In genomic region chr12:108312432-108312851, GRCm38 (mm10) we compare ENCODE assay signal across 17 mouse cellular contexts. TPM values are rescaled to one million over a fixed set of nuclear protein-coding genes. Genes with fewer than 3 reads are reported as not detected.
DNase-seq lines count a peak whose midpoint lies in the region; ATAC-seq and TF ChIP-seq lines count a peak whose summit lies in the region.
"Had no signal": no experiment of that assay in that cellular context is flagged by ENCODE, and none has a peak within 500 bp of the region (broad histone marks: within the 10 kb centered on the region; RNA-seq: fewer than 3 reads in every experiment).

No protein-coding gene starts in this region.

- H3K9ac ChIP-seq in heart, embryonic 11.5 days (ENCODE audit: low read depth, low read length): no peak overlapping the region
- H3K9ac ChIP-seq in midbrain, embryonic 12.5 days (replicated peaks): no peak overlapping the region
- H3K9ac ChIP-seq in midbrain, embryonic 14.5 days (replicated peaks; ENCODE audit: low read length): no peak overlapping the region
- H3K9ac ChIP-seq: neural tube, embryonic 13.5 days had no signal

- H3K4me2 ChIP-seq in heart, embryonic 11.5 days: no peak overlapping the region
- no peak overlapping the region for H3K4me2 ChIP-seq in midbrain, embryonic 12.5 days (replicated peaks)
- no peak overlapping the region for H3K4me2 ChIP-seq in midbrain, embryonic 14.5 days (ENCODE audit: low read length)
- H3K4me2 ChIP-seq: neural tube, embryonic 13.5 days had no signal

- no peak for ATAC-seq in heart, embryonic 11.5 days (replicated peaks; ENCODE audit: insufficient number of reproducible peaks, low FRiP score, low TSS enrichment)
- ATAC-seq in midbrain, embryonic 12.5 days (ENCODE audit: low FRiP score, low read depth): no peak
- no peak for ATAC-seq in midbrain, embryonic 14.5 days (ENCODE audit: low FRiP score, low TSS enrichment)
- ATAC-seq: activated CD4-positive, CD25-positive, alpha-beta regulatory T cell, adult 4 months had no signal

- no peaks in the 10 kb centered on the region for H3K36me3 ChIP-seq in heart, embryonic 11.5 days (ENCODE audit: control insufficient read depth, insufficient read depth, low read length)
- no peaks in the 10 kb centered on the region for H3K36me3 ChIP-seq in midbrain, embryonic 12.5 days
- no peaks in the 10 kb centered on the region for H3K36me3 ChIP-seq in midbrain, embryonic 14.5 days (ENCODE audit: control insufficient read depth, insufficient read depth, low read length)
- H3K36me3 ChIP-seq: limb, embryonic 10.5 days; neural tube, embryonic 13.5 days had no signal

- TF ChIP-seq CTCF in left cerebral cortex, adult 2 months (IDR thresholded peaks at IDR 0.05): no peak

- H3K4me3 ChIP-seq in heart, embryonic 11.5 days (ENCODE audit: low read depth, low read length): no peak overlapping the region
- H3K4me3 ChIP-seq in midbrain, embryonic 12.5 days: no peak overlapping the region
- H3K4me3 ChIP-seq in midbrain, embryonic 14.5 days (replicated peaks; ENCODE audit: low read depth, low read length): no peak overlapping the region
- H3K4me3 ChIP-seq in left cerebral cortex, adult 2 months: no peak overlapping the region
- H3K4me3 ChIP-seq: heart, adult 2 months; limb, embryonic 10.5 days; megakaryocyte, embryonic 14.5 days; neural tube, embryonic 13.5 days had no signal

- 44% methylated on average over 6 of the region's 6 CpGs for WGBS in heart, embryonic 11.5 days (ENCODE audit: insufficient replicate concordance)
- 30% methylated on average over 6 of the region's 6 CpGs for WGBS in midbrain, embryonic 12.5 days
- 29% methylated on average over 6 of the region's 6 CpGs for WGBS in midbrain, embryonic 14.5 days

- H3K27me3 ChIP-seq in heart, embryonic 11.5 days (ENCODE audit: control insufficient read depth, insufficient read depth, low read length): peaks cover 27% of the 10 kb centered on the region
- peaks cover 23% of the 10 kb centered on the region for H3K27me3 ChIP-seq in midbrain, embryonic 12.5 days
- H3K27me3 ChIP-seq in midbrain, embryonic 14.5 days (ENCODE audit: control insufficient read depth, insufficient read depth, low read length): no peaks in the 10 kb centered on the region

- H3K27ac ChIP-seq in heart, embryonic 11.5 days (ENCODE audit: low read depth, low read length): no peak overlapping the region
- 0 out of 2 replicates have a peak overlapping the region, but pooled peaks have one; percentile 16 for H3K27ac ChIP-seq in midbrain, embryonic 12.5 days (replicated peaks)
- no peak overlapping the region for H3K27ac ChIP-seq in midbrain, embryonic 14.5 days (replicated peaks; ENCODE audit: low read depth, low read length)
- H3K27ac ChIP-seq in left cerebral cortex, adult 2 months: no peak overlapping the region
- H3K27ac ChIP-seq: heart, adult 2 months; neural tube, embryonic 13.5 days had no signal

- no peaks in the 10 kb centered on the region for H3K9me3 ChIP-seq in heart, embryonic 11.5 days (replicated peaks; ENCODE audit: control insufficient read depth, low read length)
- H3K9me3 ChIP-seq in midbrain, embryonic 12.5 days: no peaks in the 10 kb centered on the region
- no peaks in the 10 kb centered on the region for H3K9me3 ChIP-seq in midbrain, embryonic 14.5 days (ENCODE audit: control insufficient read depth, low read length)
- H3K9me3 ChIP-seq: limb, embryonic 10.5 days; neural tube, embryonic 13.5 days had no signal

- intact Hi-C loops in left cerebral cortex, adult 2 months (cut with DNase I): no loop called here

- DNase-seq in heart, adult 11 months: peak; percentile 87
- DNase-seq in midbrain, embryonic 14.5 days: no peak
- peak; percentile 73 for DNase-seq in kidney, postnatal 10 days
- DNase-seq in lung, postnatal 36 days: peak; percentile 52
- DNase-seq in right cerebral cortex, postnatal 10 days (ENCODE audit: low spot score in 2 of 2): no peak
- DNase-seq in left cerebral cortex, adult 2 months (ENCODE audit: extremely low spot score in 1 of 2, low spot score in 2 of 2): no peak
- DNase-seq: cerebellum, postnatal 25 days; heart, adult 2 months; thymus, postnatal 25 days had no signal

- H3K4me1 ChIP-seq in heart, embryonic 11.5 days (ENCODE audit: control insufficient read depth, insufficient read depth, low read length): peaks cover 3% of the 10 kb centered on the region; the same call in 1 of the 2 replicates
- peaks cover 32% of the 10 kb centered on the region for H3K4me1 ChIP-seq in midbrain, embryonic 12.5 days
- H3K4me1 ChIP-seq in midbrain, embryonic 14.5 days (ENCODE audit: control insufficient read depth, insufficient read depth, low read length): peaks cover 9% of the 10 kb centered on the region; the same call in 1 of the 2 replicates

RNA-seq across cellular contexts. Expression of gene Hhipl1, which starts 6.4 kb away (rescaled TPM):
- 0.28 and 0.29 TPM in 2 replicates for polyA plus RNA-seq in heart, embryonic 11.5 days (2014; fragmentation: Nextera tagmentation; extraction: Ambion mirVana)
- 5.0 and 6.2 TPM in 2 replicates for polyA plus RNA-seq in midbrain, embryonic 12.5 days (2016; fragmentation: Nextera tagmentation; extraction: Ambion mirVana)
- 1.3 and 1.6 TPM in 2 replicates for polyA plus RNA-seq in midbrain, embryonic 14.5 days (2014; fragmentation: Nextera tagmentation; extraction: Ambion mirVana)
- total RNA-seq in left cerebral cortex, adult 2 months (2021): 1 to 10 TPM; 7.1 to 7.4 TPM
- total RNA-seq: hematopoietic stem cell, adult 5-6 weeks; MEL had no signal

RNA-seq across cellular contexts. Expression of gene Cyp46a1, which starts 21.7 kb away (rescaled TPM):
- polyA plus RNA-seq in heart, embryonic 11.5 days (2014; fragmentation: Nextera tagmentation; extraction: Ambion mirVana): 4.3 and 5.5 TPM in 2 replicates
- polyA plus RNA-seq in midbrain, embryonic 12.5 days (2016; fragmentation: Nextera tagmentation; extraction: Ambion mirVana): 21.8 and 24.1 TPM in 2 replicates
- polyA plus RNA-seq in midbrain, embryonic 14.5 days (2014; fragmentation: Nextera tagmentation; extraction: Ambion mirVana): 12.4 and 14.3 TPM in 2 replicates
- 100 to 1,000 TPM; 270 to 290 TPM for total RNA-seq in left cerebral cortex, adult 2 months (2021)
- total RNA-seq: MEL had no signal
- polyA plus RNA-seq: activated CD4-positive, CD25-positive, alpha-beta regulatory T cell, adult 4 months had no signal

RNA-seq across cellular contexts. Expression of gene Ccdc85c, which starts 37.2 kb away (rescaled TPM):
- 6.3 and 7.8 TPM in 2 replicates for polyA plus RNA-seq in heart, embryonic 11.5 days (2014; fragmentation: Nextera tagmentation; extraction: Ambion mirVana)
- 17.0 and 21.6 TPM in 2 replicates for polyA plus RNA-seq in midbrain, embryonic 12.5 days (2016; fragmentation: Nextera tagmentation; extraction: Ambion mirVana)
- 20.9 and 22.3 TPM in 2 replicates for polyA plus RNA-seq in midbrain, embryonic 14.5 days (2014; fragmentation: Nextera tagmentation; extraction: Ambion mirVana)
- total RNA-seq in left cerebral cortex, adult 2 months (2021): 10 to 100 TPM; 73.7 to 79.3 TPM

RNA-seq across cellular contexts. Expression of gene Eml1, which starts 58.3 kb away (rescaled TPM):
- 48.3 and 48.7 TPM in 2 replicates for polyA plus RNA-seq in heart, embryonic 11.5 days (2014; fragmentation: Nextera tagmentation; extraction: Ambion mirVana)
- 89.4 and 93.0 TPM in 2 replicates for polyA plus RNA-seq in midbrain, embryonic 12.5 days (2016; fragmentation: Nextera tagmentation; extraction: Ambion mirVana)
- 45.2 and 49.3 TPM in 2 replicates for polyA plus RNA-seq in midbrain, embryonic 14.5 days (2014; fragmentation: Nextera tagmentation; extraction: Ambion mirVana)
- total RNA-seq in left cerebral cortex, adult 2 months (2021): 10 to 100 TPM; 65.7 to 68.2 TPM
- total RNA-seq: hematopoietic stem cell, adult 5-6 weeks; MEL had no signal

Comparison
In these comparisons a context has a peak if more than half of its experiments do, and no peak if none do; other contexts are left out.
1. DNase-seq: peak in heart, adult 11 months (single experiment), kidney, postnatal 10 days (single experiment) and lung, postnatal 36 days (single experiment); none in midbrain, embryonic 14.5 days (single experiment), right cerebral cortex, postnatal 10 days (0 of 2) and left cerebral cortex, adult 2 months (0 of 2).